Mouse (Mus musculus) brain, embryonic 14.5 days (tissue): ENCODE results near the gene Ccdc6.

Source experiments
- CTCF ChIP-seq: fragments of 200-500 bp; IDR thresholded peaks from 2 replicates; pipeline ENCODE4 v1.5.1; 2012; ENCODE audit warnings: inconsistent platforms, mild to moderate bottlenecking, moderate library complexity, borderline replicate concordance; ENCODE audit not compliant: insufficient read depth, insufficient read length; ENCODE audit errors: extremely low read depth
- POLR2A ChIP-seq: fragments of 200-500 bp; IDR thresholded peaks from 2 replicates; pipeline ENCODE4 v1.6.1; 2012; ENCODE audit warnings: mild to moderate bottlenecking, inconsistent platforms, borderline replicate concordance; ENCODE audit not compliant: poor library complexity, insufficient read depth, insufficient read length, severe bottlenecking; ENCODE audit errors: extremely low read depth

GRCm38 (mm10) chr10:70116454-70116853 is 19.5 kb downstream of the Ccdc6 start:
- TF ChIP-seq POLR2A (no peak), CTCF (no peak)
